Mouse (Mus musculus) hindbrain, embryonic 14.5 days (tissue): ENCODE data around the gene Mlxip. TPM values are rescaled to one million over a fixed set of nuclear protein-coding genes. Genes with fewer than 3 reads are reported as not detected.

Source experiments
- ATAC-seq: fragments of 200-750 bp; cut with Nextera tagmentation; 2 replicates; pipeline ENCODE4 v1.8.0; 2017; ENCODE audit warnings: moderate number of reproducible peaks, mild to moderate bottlenecking, moderate TSS enrichment, moderate library complexity; ENCODE audit not compliant: low FRiP score
- DNase-seq: peaks from one replicate; pipeline ENCODE4 v3.0.0-alpha.2; 2015; ENCODE audit warnings: low spot score
- H3K27ac ChIP-seq: fragments of 300-500 bp; sonication (generic); 2 replicates; pipeline ENCODE4 v1.5.1; 2014; ENCODE audit warnings: mild to moderate bottlenecking, moderate library complexity
- H3K27me3 ChIP-seq: fragments of 300-500 bp; sonication (generic); 2 replicates; pipeline ENCODE4 v1.6.1; 2014; ENCODE audit warnings: mild to moderate bottlenecking, low read length, mixed read lengths; ENCODE audit not compliant: control insufficient read depth, insufficient read depth
- H3K36me3 ChIP-seq: fragments of 300-500 bp; sonication (generic); replicated peaks from 2 replicates; pipeline ENCODE4 v1.6.1; 2014; ENCODE audit not compliant: control insufficient read depth, insufficient read depth
- H3K4me1 ChIP-seq: fragments of 300-500 bp; sonication (generic); replicated peaks from 2 replicates; pipeline ENCODE4 v1.6.1; 2014; ENCODE audit warnings: antibody characterized with exemption, low read length, mixed read lengths; ENCODE audit not compliant: control insufficient read depth, insufficient read depth
- H3K4me2 ChIP-seq: fragments of 300-500 bp; sonication (generic); replicated peaks from 2 replicates; pipeline ENCODE4 v1.6.1; 2014; ENCODE audit warnings: mild to moderate bottlenecking, moderate library complexity
- H3K4me3 ChIP-seq: fragments of 300-500 bp; sonication (generic); replicated peaks from 2 replicates; pipeline ENCODE4 v1.5.1; 2014; ENCODE audit warnings: mild to moderate bottlenecking, low read length
- H3K9ac ChIP-seq: fragments of 300-500 bp; sonication (generic); 2 replicates; pipeline ENCODE4 v1.6.1; 2014
- H3K9me3 ChIP-seq: fragments of 300-500 bp; sonication (generic); 2 replicates; pipeline ENCODE4 v1.6.1; 2016; ENCODE audit warnings: low read length; ENCODE audit not compliant: control insufficient read depth
- WGBS: fragments of 180-500 bp; shearing (Covaris S2); extraction: QIAGEN DNeasy Blood & Tissue Kit; methylation state at CpG from one replicate; pipeline ENCODE4 v1.1.7; 2014; 5-methylcytosine and 5-hydroxymethylcytosine counted together
- polyA plus RNA-seq: library from polyadenylated mRNA; unstranded; fragments of >200 nt; fragmentation: Nextera tagmentation; extraction: Ambion mirVana; gene quantifications from 2 replicates; pipeline ENCODE4 v1.2.1, GENCODE M21; 2014

The Mlxip gene
- polyA plus RNA-seq, 1 experiment from 2014 or later: 21.7 TPM

- ATAC-seq (no peak), DNase-seq (no peak)
- peaks cover 17% of the 10 kb centered on the region; the same call in 1 of the 2 replicates for H3K4me1 ChIP-seq
- H3K9me3 ChIP-seq: no peaks in the 10 kb centered on the region
- 59% methylated on average over 8 of the region's 8 CpGs for WGBS
- H3K27me3 ChIP-seq: no peaks in the 10 kb centered on the region
- H3K9ac ChIP-seq: no peak overlapping the region
- H3K27ac ChIP-seq: no peak overlapping the region
- no peaks in the 10 kb centered on the region for H3K36me3 ChIP-seq
- no peak overlapping the region for H3K4me2 ChIP-seq
- no peak overlapping the region for H3K4me3 ChIP-seq
These were observed 22.2 kb downstream of the Mlxip start for GRCm38 (mm10) chr5:123416566-123417518.

GRCm38 (mm10) chr5:123423885-123424284 lies 29.3 kb downstream of the Mlxip start:
- Histone ChIP-seq H3K4me3 (no peak overlapping the region), H3K36me3 (no peaks in the 10 kb centered on the region), H3K9ac (no peak overlapping the region), H3K27me3 (no peaks in the 10 kb centered on the region), H3K9me3 (no peaks in the 10 kb centered on the region), H3K4me1 (no peaks in the 10 kb centered on the region), H3K27ac (no peak overlapping the region), H3K4me2 (no peak overlapping the region)
- DNase-seq: no peak
- no peak for ATAC-seq
- WGBS: 73% methylated on average over 2 of the region's 2 CpGs

GRCm38 (mm10) chr5:123427556-123427955 lies 33.0 kb downstream of the Mlxip start:
- 97% methylated on average over 1 of the region's 1 CpGs for WGBS
- Histone ChIP-seq H3K27me3 (no peaks in the 10 kb centered on the region), H3K4me2 (no peak overlapping the region), H3K9me3 (no peaks in the 10 kb centered on the region), H3K36me3 (no peaks in the 10 kb centered on the region), H3K27ac (no peak overlapping the region), H3K4me3 (no peak overlapping the region), H3K9ac (no peak overlapping the region), H3K4me1 (peaks cover 9% of the 10 kb centered on the region)
- ATAC-seq (no peak), DNase-seq (no peak)

GRCm38 (mm10) chr5:123431524-123432304 lies 37.1 kb downstream of the Mlxip start:
- Histone ChIP-seq H3K9me3 (no peaks in the 10 kb centered on the region), H3K27me3 (no peaks in the 10 kb centered on the region), H3K9ac (no peak overlapping the region), H3K4me2 (no peak overlapping the region), H3K36me3 (no peaks in the 10 kb centered on the region), H3K27ac (peak overlapping the region; percentile 32; the same call in 1 of the 2 replicates), H3K4me3 (no peak overlapping the region), H3K4me1 (peaks cover 17% of the 10 kb centered on the region)
- DNase-seq: peak; percentile 70
- 67% methylated on average over 13 of the region's 13 CpGs for WGBS
- ATAC-seq: no peak

- Histone ChIP-seq H3K9ac (no peak overlapping the region), H3K36me3 (no peaks in the 10 kb centered on the region), H3K27ac (peak overlapping the region; percentile 32; the same call in 1 of the 2 replicates), H3K4me3 (no peak overlapping the region), H3K27me3 (no peaks in the 10 kb centered on the region), H3K4me1 (peaks cover 17% of the 10 kb centered on the region), H3K4me2 (no peak overlapping the region), H3K9me3 (no peaks in the 10 kb centered on the region)
- no peak for ATAC-seq
- no peak for DNase-seq
- 66% methylated on average over 3 of the region's 3 CpGs for WGBS
These were observed 37.8 kb downstream of the Mlxip start for GRCm38 (mm10) chr5:123432305-123432874.

GRCm38 (mm10) chr5:123436071-123436779 lies 41.6 kb downstream of the Mlxip start:
- peaks cover 17% of the 10 kb centered on the region for H3K4me1 ChIP-seq
- no peaks in the 10 kb centered on the region for H3K27me3 ChIP-seq
- H3K9me3 ChIP-seq: no peaks in the 10 kb centered on the region
- no peak overlapping the region for H3K9ac ChIP-seq
- DNase-seq (no peak), ATAC-seq (no peak)
- H3K4me3 ChIP-seq: no peak overlapping the region
- no peak overlapping the region for H3K4me2 ChIP-seq
- H3K27ac ChIP-seq: no peak overlapping the region
- WGBS: 47% methylated on average over 8 of the region's 8 CpGs
- H3K36me3 ChIP-seq: 0 out of 2 replicates have a peak, but pooled peaks cover 4% of the 10 kb centered on the region

GRCm38 (mm10) chr5:123436780-123437175 lies 42.2 kb downstream of the Mlxip start:
- Histone ChIP-seq H3K4me3 (no peak overlapping the region), H3K27ac (no peak overlapping the region), H3K9me3 (no peaks in the 10 kb centered on the region), H3K4me2 (no peak overlapping the region), H3K27me3 (no peaks in the 10 kb centered on the region), H3K4me1 (peaks cover 13% of the 10 kb centered on the region), H3K36me3 (peaks cover 8% of the 10 kb centered on the region; the same call in 1 of the 2 replicates), H3K9ac (no peak overlapping the region)
- ATAC-seq (no peak), DNase-seq (peak; percentile 74)
- 30% methylated on average over 4 of the region's 4 CpGs for WGBS

GRCm38 (mm10) chr5:123438381-123438780 lies 43.8 kb downstream of the Mlxip start:
- 89% methylated on average over 3 of the region's 3 CpGs for WGBS
- H3K9me3 ChIP-seq: no peaks in the 10 kb centered on the region
- no peak overlapping the region for H3K9ac ChIP-seq
- ATAC-seq: no peak
- H3K27ac ChIP-seq: no peak overlapping the region
- H3K4me3 ChIP-seq: no peak overlapping the region
- H3K27me3 ChIP-seq: no peaks in the 10 kb centered on the region
- H3K4me1 ChIP-seq: 0 out of 2 replicates have a peak, but pooled peaks cover 6% of the 10 kb centered on the region
- no peak overlapping the region for H3K4me2 ChIP-seq
- H3K36me3 ChIP-seq: peaks cover 24% of the 10 kb centered on the region
- DNase-seq: no peak
